Comparison of ENCODE assay signal across 11 mouse cellular contexts in the genomic region with DNA sequence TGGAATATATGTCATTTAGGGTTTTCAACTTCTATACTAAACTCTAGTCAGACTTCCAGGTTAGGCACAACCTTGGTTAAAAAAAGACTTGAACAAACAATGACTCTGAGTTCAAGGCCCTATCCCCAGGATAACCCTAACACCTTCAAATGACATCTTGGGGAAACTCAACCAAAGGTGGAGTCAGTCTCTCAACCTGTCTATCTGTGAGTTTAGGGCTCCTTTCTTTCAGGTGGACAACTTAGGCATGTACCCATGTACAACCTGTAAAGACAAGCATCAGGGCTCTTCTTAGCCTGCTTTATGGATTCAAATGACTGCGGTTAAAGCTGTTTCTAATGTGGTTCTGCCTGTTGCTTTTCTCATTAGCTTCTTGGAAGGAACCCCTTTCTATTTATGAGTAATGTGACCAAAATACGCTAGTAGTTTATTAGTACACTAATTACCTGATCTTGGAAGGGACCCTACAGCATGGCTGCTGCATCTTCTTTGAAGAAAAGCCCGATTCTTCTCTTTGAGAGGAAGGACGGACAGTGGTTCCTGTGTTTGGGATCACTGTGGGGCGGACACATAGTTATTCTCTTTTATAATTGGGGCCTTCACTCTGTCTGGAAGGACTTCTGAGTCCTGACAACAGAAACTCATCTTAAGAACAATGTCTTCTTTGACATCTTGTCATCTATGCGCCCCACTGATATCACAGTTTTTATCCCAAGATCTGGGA. TPM values are rescaled to one million over a fixed set of nuclear protein-coding genes. Genes with fewer than 3 reads are reported as not detected.
A peak's percentile ranks its signal among the peaks of the same experiment; 100 is the strongest.
DNase-seq lines count a peak whose midpoint lies in the region; ATAC-seq lines count a peak whose summit lies in the region.
"Had no signal": no experiment of that assay in that cellular context is flagged by ENCODE, and none has a peak within 500 bp of the region (broad histone marks: within the 10 kb centered on the region; RNA-seq: fewer than 3 reads in every experiment).

No protein-coding gene starts in this region.

- H3K9me3 ChIP-seq in heart, embryonic 16.5 days (replicated peaks; ENCODE audit: control insufficient read depth, low read length): no peaks in the 10 kb centered on the region
- H3K9me3 ChIP-seq in neural tube, embryonic 15.5 days (replicated peaks): no peaks in the 10 kb centered on the region
- no peaks in the 10 kb centered on the region for H3K9me3 ChIP-seq in limb, embryonic 13.5 days
- no peaks in the 10 kb centered on the region for H3K9me3 ChIP-seq in stomach, embryonic 15.5 days

- H3K4me1 ChIP-seq in heart, embryonic 16.5 days (ENCODE audit: control insufficient read depth, insufficient read depth, low read length): peaks cover 22% of the 10 kb centered on the region
- peaks cover 24% of the 10 kb centered on the region for H3K4me1 ChIP-seq in neural tube, embryonic 15.5 days
- peaks cover 27% of the 10 kb centered on the region for H3K4me1 ChIP-seq in limb, embryonic 13.5 days
- peaks cover 8% of the 10 kb centered on the region; the same call in 1 of the 2 replicates for H3K4me1 ChIP-seq in stomach, embryonic 15.5 days

- peak overlapping the region; percentile 64 for H3K4me2 ChIP-seq in heart, embryonic 16.5 days (ENCODE audit: low read depth, low read length)
- no peak overlapping the region for H3K4me2 ChIP-seq in neural tube, embryonic 15.5 days
- H3K4me2 ChIP-seq in limb, embryonic 13.5 days (replicated peaks): peak overlapping the region; percentile 88
- peak overlapping the region; percentile 62; the same call in 1 of the 2 replicates for H3K4me2 ChIP-seq in stomach, embryonic 15.5 days

- intact Hi-C loops in heart, postnatal 25 days (cut with DNase I): loop anchor here (5.0 to 10.0 kb wide), 6 partner anchors 220 to 1703 kb away; a partner anchor contains a TSS

- DNase-seq in heart, postnatal 25 days (ENCODE audit: low spot score): no peak
- DNase-seq in neural tube, embryonic 10.5 days (ENCODE audit: extremely low spot score, low spot score): peak; percentile 14
- DNase-seq in frontal cortex, postnatal 25 days (ENCODE audit: low spot score in 2 of 2): no peak
- no peak for DNase-seq in cerebellum, adult 8-10 months
- DNase-seq: gastrocnemius, postnatal 14 days; kidney, adult 8-10 months; lung, adult 18-20 months had no signal

- H3K27ac ChIP-seq in heart, embryonic 16.5 days (ENCODE audit: low read length): no peak overlapping the region
- H3K27ac ChIP-seq in neural tube, embryonic 15.5 days (replicated peaks): no peak overlapping the region
- H3K27ac ChIP-seq in limb, embryonic 13.5 days: peak overlapping the region; percentile 49; the same call in 1 of the 2 replicates
- peak overlapping the region; percentile 85 for H3K27ac ChIP-seq in stomach, embryonic 15.5 days

- no peaks in the 10 kb centered on the region for H3K27me3 ChIP-seq in heart, embryonic 16.5 days (ENCODE audit: control insufficient read depth, insufficient read depth, low read length)
- no peaks in the 10 kb centered on the region for H3K27me3 ChIP-seq in neural tube, embryonic 15.5 days (replicated peaks)
- no peaks in the 10 kb centered on the region for H3K27me3 ChIP-seq in limb, embryonic 13.5 days
- no peaks in the 10 kb centered on the region for H3K27me3 ChIP-seq in stomach, embryonic 15.5 days (replicated peaks)

- H3K36me3 ChIP-seq in heart, embryonic 16.5 days (ENCODE audit: control insufficient read depth, insufficient read depth): no peaks in the 10 kb centered on the region
- H3K36me3 ChIP-seq in neural tube, embryonic 15.5 days: no peaks in the 10 kb centered on the region
- H3K36me3 ChIP-seq in limb, embryonic 13.5 days: no peaks in the 10 kb centered on the region
- H3K36me3 ChIP-seq in stomach, embryonic 15.5 days: no peaks in the 10 kb centered on the region

- H3K9ac ChIP-seq in heart, embryonic 16.5 days (ENCODE audit: low read length): no peak overlapping the region; the same call in 1 of the 2 replicates
- no peak overlapping the region for H3K9ac ChIP-seq in neural tube, embryonic 15.5 days (replicated peaks)
- H3K9ac ChIP-seq in limb, embryonic 13.5 days: no peak overlapping the region
- H3K9ac ChIP-seq in stomach, embryonic 15.5 days: no peak overlapping the region

- no peak overlapping the region for H3K4me3 ChIP-seq in heart, embryonic 16.5 days (ENCODE audit: low read length)
- H3K4me3 ChIP-seq in neural tube, embryonic 15.5 days (replicated peaks): no peak overlapping the region
- H3K4me3 ChIP-seq in limb, embryonic 13.5 days: peak overlapping the region; percentile 43
- H3K4me3 ChIP-seq in stomach, embryonic 15.5 days (replicated peaks): no peak overlapping the region

- no peak for ATAC-seq in heart, embryonic 16.5 days (replicated peaks; ENCODE audit: extremely low read depth, insufficient read depth, low FRiP score)
- no peak for ATAC-seq in neural tube, embryonic 15.5 days (ENCODE audit: low FRiP score)
- no peak for ATAC-seq in limb, embryonic 13.5 days (ENCODE audit: low FRiP score, low read depth)
- no peak for ATAC-seq in stomach, embryonic 15.5 days (ENCODE audit: insufficient read depth, low FRiP score, low read depth)

- whole genome bisulfite sequencing in heart, embryonic 16.5 days: 86% methylated on average over 6 of the region's 6 CpGs
- 89% methylated on average over 6 of the region's 6 CpGs for WGBS in neural tube, embryonic 15.5 days
- WGBS in limb, embryonic 13.5 days: 87% methylated on average over 6 of the region's 6 CpGs
- WGBS in stomach, embryonic 15.5 days: 81% methylated on average over 6 of the region's 6 CpGs

RNA-seq across cellular contexts. Expression of a gene that starts 1.6 kb away (rescaled TPM):
- 5.5 and 9.9 TPM in 2 replicates for polyA plus RNA-seq in heart, embryonic 16.5 days (2015; fragmentation: Nextera tagmentation; extraction: Ambion mirVana)
- 10 to 100 TPM in 1 of 2 experiments, 1 to 10 TPM in 1; 5.6 to 14.3 TPM for total RNA-seq in heart, postnatal 25 days (2021)
- 2.0 and 7.2 TPM in 2 replicates for polyA plus RNA-seq in neural tube, embryonic 15.5 days (2015; fragmentation: Nextera tagmentation; extraction: Ambion mirVana)
- polyA plus RNA-seq in limb, embryonic 13.5 days (2015; fragmentation: Nextera tagmentation; extraction: Ambion mirVana): 17.9 TPM in 2 replicates
- polyA plus RNA-seq in stomach, embryonic 15.5 days (2015; fragmentation: Nextera tagmentation; extraction: Ambion mirVana): 7.8 and 8.5 TPM in 2 replicates

RNA-seq across cellular contexts. Expression of a gene that starts 1.9 kb away (rescaled TPM):
- 13.3 and 22.0 TPM in 2 replicates for polyA plus RNA-seq in heart, embryonic 16.5 days (2015; fragmentation: Nextera tagmentation; extraction: Ambion mirVana)
- 10 to 100 TPM in 1 of 2 experiments, 1 to 10 TPM in 1; 7.9 to 12.1 TPM for total RNA-seq in heart, postnatal 25 days (2021)
- polyA plus RNA-seq in neural tube, embryonic 15.5 days (2015; fragmentation: Nextera tagmentation; extraction: Ambion mirVana): 3.0 and 13.9 TPM in 2 replicates
- polyA plus RNA-seq in limb, embryonic 13.5 days (2015; fragmentation: Nextera tagmentation; extraction: Ambion mirVana): 75.9 and 76.5 TPM in 2 replicates
- 36.1 and 42.9 TPM in 2 replicates for polyA plus RNA-seq in stomach, embryonic 15.5 days (2015; fragmentation: Nextera tagmentation; extraction: Ambion mirVana)

RNA-seq across cellular contexts. Expression of a gene that starts 3.4 kb away (rescaled TPM):
- polyA plus RNA-seq in heart, embryonic 16.5 days (2015; fragmentation: Nextera tagmentation; extraction: Ambion mirVana): 9.0 and 10.6 TPM in 2 replicates
- total RNA-seq in heart, postnatal 25 days (2021): 10 to 100 TPM; 17.8 to 19.0 TPM
- polyA plus RNA-seq in neural tube, embryonic 15.5 days (2015; fragmentation: Nextera tagmentation; extraction: Ambion mirVana): 4.8 and 8.5 TPM in 2 replicates
- polyA plus RNA-seq in limb, embryonic 13.5 days (2015; fragmentation: Nextera tagmentation; extraction: Ambion mirVana): 25.3 and 27.8 TPM in 2 replicates
- 19.1 and 19.3 TPM in 2 replicates for polyA plus RNA-seq in stomach, embryonic 15.5 days (2015; fragmentation: Nextera tagmentation; extraction: Ambion mirVana)

RNA-seq across cellular contexts. Expression of a gene that starts 8.9 kb away (rescaled TPM):
- polyA plus RNA-seq in heart, embryonic 16.5 days (2015; fragmentation: Nextera tagmentation; extraction: Ambion mirVana): 1.6 and 3.1 TPM in 2 replicates
- 10 to 100 TPM; 17.2 to 23.4 TPM for total RNA-seq in heart, postnatal 25 days (2021)
- polyA plus RNA-seq in neural tube, embryonic 15.5 days (2015; fragmentation: Nextera tagmentation; extraction: Ambion mirVana): 0.97 and 2.2 TPM in 2 replicates
- 14.4 and 16.2 TPM in 2 replicates for polyA plus RNA-seq in limb, embryonic 13.5 days (2015; fragmentation: Nextera tagmentation; extraction: Ambion mirVana)
- 4.6 and 5.5 TPM in 2 replicates for polyA plus RNA-seq in stomach, embryonic 15.5 days (2015; fragmentation: Nextera tagmentation; extraction: Ambion mirVana)

RNA-seq across cellular contexts. Expression of a gene that starts 9.2 kb away (rescaled TPM):
- 5.3 and 7.9 TPM in 2 replicates for polyA plus RNA-seq in heart, embryonic 16.5 days (2015; fragmentation: Nextera tagmentation; extraction: Ambion mirVana)
- 10 to 100 TPM; 32.9 to 34.9 TPM for total RNA-seq in heart, postnatal 25 days (2021)
- 4.5 TPM in 1 of 2 replicates, not detected in the other for polyA plus RNA-seq in neural tube, embryonic 15.5 days (2015; fragmentation: Nextera tagmentation; extraction: Ambion mirVana)
- 8.8 and 11.8 TPM in 2 replicates for polyA plus RNA-seq in limb, embryonic 13.5 days (2015; fragmentation: Nextera tagmentation; extraction: Ambion mirVana)
- polyA plus RNA-seq in stomach, embryonic 15.5 days (2015; fragmentation: Nextera tagmentation; extraction: Ambion mirVana): 4.9 and 13.3 TPM in 2 replicates

Comparison
In these comparisons a context has a peak if more than half of its experiments do, and no peak if none do; other contexts are left out.
1. H3K27ac ChIP-seq: peak in limb, embryonic 13.5 days (single experiment) and stomach, embryonic 15.5 days (single experiment); none in heart, embryonic 16.5 days (single experiment) and neural tube, embryonic 15.5 days (single experiment).